Comparison of ENCODE assay signal across 20 mouse cellular contexts in genomic region chr9:47321106-47321789, GRCm38 (mm10).
A peak's percentile ranks its signal among the peaks of the same experiment; 100 is the strongest.
DNase-seq lines count a peak whose midpoint lies in the region; ATAC-seq lines count a peak whose summit lies in the region.
"Had no signal": no experiment of that assay in that cellular context is flagged by ENCODE, and none has a peak within 500 bp of the region (broad histone marks: within the 10 kb centered on the region; RNA-seq: fewer than 3 reads in every experiment).

No protein-coding gene starts in this region.

- 79% methylated on average over 10 of the region's 10 CpGs for WGBS in heart, embryonic 12.5 days
- WGBS in liver, embryonic 12.5 days (ENCODE audit: insufficient replicate concordance) = 61% methylated on average over 10 of the region's 10 CpGs

- no peak overlapping the region for H3K4me3 ChIP-seq in heart, embryonic 12.5 days
- H3K4me3 ChIP-seq in liver, embryonic 12.5 days = no peak overlapping the region
- H3K4me3 ChIP-seq: forebrain, embryonic 13.5 days; limb, embryonic 15.5 days; midbrain, embryonic 15.5 days had no signal

- no peaks in the 10 kb centered on the region for H3K4me1 ChIP-seq in heart, embryonic 12.5 days (replicated peaks)
- no peaks in the 10 kb centered on the region for H3K4me1 ChIP-seq in liver, embryonic 12.5 days
- H3K4me1 ChIP-seq: forebrain, embryonic 13.5 days; midbrain, embryonic 15.5 days had no signal

- H3K9ac ChIP-seq in heart, embryonic 12.5 days = no peak overlapping the region
- no peak overlapping the region for H3K9ac ChIP-seq in liver, embryonic 12.5 days
- H3K9ac ChIP-seq: forebrain, embryonic 13.5 days; limb, embryonic 15.5 days; midbrain, embryonic 15.5 days had no signal

- no peak for ATAC-seq in heart, embryonic 12.5 days (ENCODE audit: insufficient number of reproducible peaks, low FRiP score)
- ATAC-seq in liver, embryonic 12.5 days = peak; percentile 70
- ATAC-seq: CD4-positive, CD25-positive, alpha-beta regulatory T cell, adult 4 months; forebrain, embryonic 13.5 days; hindbrain, postnatal 0 days; midbrain, embryonic 15.5 days had no signal

- no peak overlapping the region for H3K27ac ChIP-seq in heart, embryonic 12.5 days (ENCODE audit: poor library complexity, severe bottlenecking)
- no peak overlapping the region; the same call in 1 of the 2 replicates for H3K27ac ChIP-seq in liver, embryonic 12.5 days
- H3K27ac ChIP-seq: forebrain, embryonic 13.5 days; hindbrain, postnatal 0 days; limb, embryonic 15.5 days; midbrain, embryonic 15.5 days had no signal

- H3K4me2 ChIP-seq in heart, embryonic 12.5 days = no peak overlapping the region
- H3K4me2 ChIP-seq in liver, embryonic 12.5 days = no peak overlapping the region
- H3K4me2 ChIP-seq: forebrain, embryonic 13.5 days; limb, embryonic 15.5 days; midbrain, embryonic 15.5 days had no signal

- intact Hi-C loops in left cerebral cortex, postnatal 25 days (cut with DNase I) = no loop called here

- no peaks in the 10 kb centered on the region for H3K9me3 ChIP-seq in heart, embryonic 12.5 days (replicated peaks)
- H3K9me3 ChIP-seq in liver, embryonic 12.5 days (replicated peaks) = no peaks in the 10 kb centered on the region
- H3K9me3 ChIP-seq: forebrain, embryonic 13.5 days; limb, embryonic 15.5 days; midbrain, embryonic 15.5 days had no signal

- H3K36me3 ChIP-seq in heart, embryonic 12.5 days = no peaks in the 10 kb centered on the region
- no peaks in the 10 kb centered on the region for H3K36me3 ChIP-seq in liver, embryonic 12.5 days
- H3K36me3 ChIP-seq: G1E; limb, embryonic 15.5 days; midbrain, embryonic 15.5 days had no signal

- peak; percentile 42 for DNase-seq in heart, adult 11 months
- DNase-seq in lung, postnatal 36 days = peak; percentile 30
- DNase-seq in lung, postnatal 14 days = no peak
- DNase-seq in ovary, postnatal 36 days (ENCODE audit: low spot score) = no peak
- no peak for DNase-seq in heart, adult 18-20 months
- no peak for DNase-seq in left cerebral cortex, postnatal 25 days (ENCODE audit: low spot score in 2 of 2)
- DNase-seq: cerebellum, adult 11 months; cerebellum, postnatal 36 days; gastrocnemius, postnatal 36 days; retina, postnatal 1 day; right cerebral cortex, postnatal 4 days; thymus, postnatal 25 days had no signal

- H3K27me3 ChIP-seq in heart, embryonic 12.5 days (replicated peaks) = peaks cover 37% of the 10 kb centered on the region
- H3K27me3 ChIP-seq in liver, embryonic 12.5 days (replicated peaks) = no peaks in the 10 kb centered on the region
- H3K27me3 ChIP-seq: limb, embryonic 15.5 days; midbrain, embryonic 15.5 days had no signal

Comparison
In these comparisons a context has a peak if more than half of its experiments do, and no peak if none do; other contexts are left out.
1. DNase-seq: peak in heart, adult 11 months (single experiment) and lung, postnatal 36 days (single experiment); none in lung, postnatal 14 days (single experiment), ovary, postnatal 36 days (single experiment), heart, adult 18-20 months (0 of 2) and left cerebral cortex, postnatal 25 days (0 of 2).